Mouse (Mus musculus) CH12.LX (cell line): ENCODE data around the gene Sparcl1. TPM values are rescaled to one million over a fixed set of nuclear protein-coding genes. Genes with fewer than 3 reads are reported as not detected.

Experiments used
- DNase-seq: peaks from one replicate; pipeline ENCODE4 v3.0.0-alpha.2; 2013; ENCODE audit errors: extremely low read depth
- H3K27ac ChIP-seq: 2 replicates; pipeline ENCODE4 v1.5.1; 2012; ENCODE audit warnings: low read depth, mild to moderate bottlenecking, control low read depth, moderate library complexity; ENCODE audit not compliant: insufficient read depth
- H3K27me3 ChIP-seq: replicated peaks from 2 replicates; pipeline ENCODE3; 2012; ENCODE audit warnings: inconsistent platforms
- H3K36me3 ChIP-seq, 2 experiments: replicated peaks in 1 of 2; 2 replicates each; pipeline versions ENCODE3 to v1.6.1; 2012; ENCODE audit warnings: inconsistent platforms in 1 of 2, low read length in 1 of 2, mild to moderate bottlenecking in 1 of 2, mixed read lengths in 1 of 2, moderate library complexity in 1 of 2; ENCODE audit not compliant: control insufficient read depth in 1 of 2, insufficient read depth in 1 of 2
- H3K4me1 ChIP-seq, 2 experiments: 2 replicates each; pipeline ENCODE4 v1.6.1; 2012; ENCODE audit warnings: inconsistent platforms in 1 of 2, moderate library complexity in 1 of 2; ENCODE audit not compliant: insufficient read depth in 2 of 2, control insufficient read depth in 1 of 2
- H3K4me2 ChIP-seq: 2 replicates; pipeline ENCODE4 v1.6.1; 2012; ENCODE audit warnings: low read depth, mild to moderate bottlenecking, control low read depth; ENCODE audit not compliant: poor library complexity, insufficient read depth, severe bottlenecking
- H3K4me3 ChIP-seq, 3 experiments: fragments of 150-350 bp in 1 of 3; sonication (generic) in 1 of 3; replicated peaks in 1 of 3; 2 replicates each; pipeline versions ENCODE3 to v1.5.1; 2011 to 2012; ENCODE audit warnings: low read depth in 2 of 3, low read length in 2 of 3, mild to moderate bottlenecking in 2 of 3, moderate library complexity in 2 of 3, control low read depth in 1 of 3, improper control_type of control experiment in 1 of 3, inconsistent platforms in 1 of 3, mixed read lengths in 1 of 3; ENCODE audit not compliant: poor library complexity in 1 of 3
- H3K79me2 ChIP-seq: replicated peaks from 2 replicates; pipeline ENCODE4 v1.6.1; 2012; ENCODE audit warnings: mild to moderate bottlenecking, moderate library complexity; ENCODE audit not compliant: control insufficient read depth, poor library complexity, insufficient read depth, severe bottlenecking; ENCODE audit errors: extremely low read depth
- H3K9ac ChIP-seq: 2 replicates; pipeline ENCODE4 v1.6.1; 2012; ENCODE audit warnings: low read depth, mild to moderate bottlenecking, control low read depth, moderate library complexity; ENCODE audit not compliant: insufficient read depth
- H3K9me3 ChIP-seq: replicated peaks from 2 replicates; pipeline ENCODE3; 2012; ENCODE audit warnings: low read length, inconsistent platforms, mixed read lengths
- ELF1 ChIP-seq: IDR thresholded peaks from 2 replicates; pipeline ENCODE4 v1.6.1; 2014; ENCODE audit warnings: low read depth, mild to moderate bottlenecking, inconsistent platforms, low read length, improper control_type of control experiment
- ETS1 ChIP-seq: conservative IDR thresholded peaks from 2 replicates; pipeline ENCODE4 v1.6.1; 2012; ENCODE audit warnings: low read depth, mild to moderate bottlenecking, inconsistent platforms, low read length, improper control_type of control experiment, moderate library complexity
- IRF4 ChIP-seq: IDR thresholded peaks from 2 replicates; pipeline ENCODE4 v1.6.1; 2014; ENCODE audit warnings: low read depth, mild to moderate bottlenecking, inconsistent platforms, low read length, improper control_type of control experiment
- JUN ChIP-seq: IDR thresholded peaks from 2 replicates; pipeline ENCODE4 v1.6.1; 2011; ENCODE audit warnings: low read depth, mild to moderate bottlenecking, low read length, improper control_type of control experiment, moderate library complexity; ENCODE audit not compliant: insufficient read depth
- JUND ChIP-seq: conservative IDR thresholded peaks from 2 replicates; pipeline ENCODE4 v1.6.1; 2011; ENCODE audit warnings: low read depth, low read length, improper control_type of control experiment
- KAT2A ChIP-seq: IDR thresholded peaks from 2 replicates; pipeline ENCODE4 v1.6.1; 2012; ENCODE audit warnings: low read length, improper control_type of control experiment, inconsistent platforms; ENCODE audit not compliant: insufficient replicate concordance
- MXI1 ChIP-seq: IDR thresholded peaks from 2 replicates; pipeline ENCODE4 v1.6.1; 2011; ENCODE audit warnings: mild to moderate bottlenecking, low read depth, low read length, improper control_type of control experiment
- MYC ChIP-seq: IDR thresholded peaks from 2 replicates; pipeline ENCODE4 v1.6.1; 2011; ENCODE audit warnings: low read depth, mild to moderate bottlenecking, improper control_type of control experiment, low read length
- NRF1 ChIP-seq: IDR thresholded peaks from 2 replicates; pipeline ENCODE4 v1.6.1; 2014; ENCODE audit warnings: low read depth, mild to moderate bottlenecking, inconsistent platforms, low read length, improper control_type of control experiment, moderate library complexity
- PAX5 ChIP-seq: IDR thresholded peaks from 2 replicates; pipeline ENCODE4 v1.6.1; 2012; ENCODE audit warnings: low read length, inconsistent platforms, mixed read lengths
- POLR2A ChIP-seq: IDR thresholded peaks from 2 replicates; pipeline ENCODE4 v1.6.1; 2011; ENCODE audit warnings: low read depth, mild to moderate bottlenecking, improper control_type of control experiment, low read length
- RCOR1 ChIP-seq: conservative IDR thresholded peaks from 2 replicates; pipeline ENCODE4 v1.6.1; 2012; ENCODE audit warnings: low read depth, mild to moderate bottlenecking, inconsistent platforms, low read length, improper control_type of control experiment
- TBP ChIP-seq: conservative IDR thresholded peaks from 2 replicates; pipeline ENCODE4 v1.6.1; 2011; ENCODE audit warnings: low read depth, low read length, improper control_type of control experiment
- UBTF ChIP-seq: IDR thresholded peaks from 2 replicates; pipeline ENCODE4 v1.6.1; 2012; ENCODE audit warnings: low read depth, mild to moderate bottlenecking, inconsistent platforms, low read length, improper control_type of control experiment, moderate library complexity
- USF1 ChIP-seq: IDR thresholded peaks from 2 replicates; pipeline ENCODE4 v1.6.1; 2014; ENCODE audit warnings: low read depth, mild to moderate bottlenecking, inconsistent platforms, low read length, improper control_type of control experiment
- ZC3H11A ChIP-seq: IDR thresholded peaks from 2 replicates; pipeline ENCODE4 v1.6.1; 2012; ENCODE audit warnings: low read depth, mild to moderate bottlenecking, inconsistent platforms, low read length, improper control_type of control experiment
- dilution Hi-C: fragments of 300-500 bp; cut with MboI; formaldehyde crosslinking; loops from 2 replicates; pipeline ENCODE4 v1.14.3; 2020; ENCODE audit warnings: low sequenced_read_pairs; ENCODE audit not compliant: extremely low pct_unique_long_range_greater_than_20kb, extremely low pct_ligation_motif_present
- in situ Hi-C: fragments of 300-500 bp; cut with MboI; formaldehyde crosslinking; loops from 3 replicates; pipeline ENCODE4 v1.14.3; 2019; ENCODE audit warnings: low sequenced_read_pairs, low pct_ligation_motif_present, low pct_unique_long_range_greater_than_20kb, mixed read lengths
- polyA plus RNA-seq: library from polyadenylated mRNA; unstranded; fragments of >175 nt; gene quantifications from 2 replicates; pipeline ENCODE4 v1.2.1, GENCODE M21; 2012; ENCODE audit warnings: low read depth; ENCODE audit not compliant: insufficient read length
- total RNA-seq, 2 experiments: library from RNA; depleted of rRNA; stranded (reverse); fragments of 300-350 nt in 1 of 2; fragments of >200 nt in 1 of 2; gene quantifications; 2 replicates each; pipeline ENCODE4 v1.2.3; 2012 to 2014

Gene Sparcl1
- total and polyA plus RNA-seq, 3 experiments, result not detected

- no peaks in the 10 kb centered on the region for H3K27me3 ChIP-seq
- H3K4me3 ChIP-seq, result no peak overlapping the region
- H3K4me1 ChIP-seq, result peaks cover 0 to 14% of the 10 kb centered on the region in 2 experiments; a peak in 2 of 4 replicates
- dilution Hi-C loops (no loop called here), in situ Hi-C loops (loop anchor here (5.0 kb wide), 1 partner anchor 38 kb away; no protein-coding TSS in a partner anchor)
- no peaks in the 10 kb centered on the region for H3K79me2 ChIP-seq
- TF ChIP-seq NRF1, result no peak
- no peak for TF ChIP-seq KAT2A
- TF ChIP-seq USF1, result no peak
- no peak for TF ChIP-seq MXI1
- TF ChIP-seq JUND, result no peak
- no peak for TF ChIP-seq MYC
- no peak for TF ChIP-seq RCOR1
- TF ChIP-seq IRF4, result no peak
- H3K36me3 ChIP-seq, result no peaks in the 10 kb centered on the region
- no peak overlapping the region for H3K4me2 ChIP-seq
- DNase-seq, result no peak
- H3K9me3 ChIP-seq, result no peaks in the 10 kb centered on the region
- no peak overlapping the region for H3K27ac ChIP-seq
- no peak overlapping the region for H3K9ac ChIP-seq
Observed at GRCm38 (mm10) chr5:104035066-104035465, 78.5 kb downstream of the Sparcl1 start.

- dilution Hi-C loops, result no loop called here
- no peaks in the 10 kb centered on the region for H3K27me3 ChIP-seq
- peaks cover 0 to 14% of the 10 kb centered on the region in 2 experiments; a peak in 2 of 4 replicates for H3K4me1 ChIP-seq
- no peak for DNase-seq
- H3K9ac ChIP-seq, result no peak overlapping the region
- H3K36me3 ChIP-seq, result no peaks in the 10 kb centered on the region
- H3K79me2 ChIP-seq, result no peaks in the 10 kb centered on the region
- in situ Hi-C loops, result no loop called here
- no peak overlapping the region for H3K4me2 ChIP-seq
- no peak for TF ChIP-seq ELF1
- no peak for TF ChIP-seq UBTF
- TF ChIP-seq PAX5, result no peak
- TF ChIP-seq ETS1, result no peak
- TF ChIP-seq ZC3H11A, result no peak
- no peak for TF ChIP-seq TBP
- TF ChIP-seq POLR2A, result no peak
- no peak for TF ChIP-seq JUN
- H3K9me3 ChIP-seq, result no peaks in the 10 kb centered on the region
- H3K4me3 ChIP-seq, result no peak overlapping the region
- H3K27ac ChIP-seq, result no peak overlapping the region
Observed at GRCm38 (mm10) chr5:104032434-104033097, 81.0 kb downstream of the Sparcl1 start.

Other genes with a start within 250 kb of the Sparcl1 start
- gene Klhl8, start 202.5 kb downstream of the Sparcl1 start, total RNA-seq (2012; rRNA removed), result 10.1 and 15.6 TPM in 2 replicates
- gene Klhl8, start 202.5 kb downstream of the Sparcl1 start, total RNA-seq (2014; rRNA removed), result 5.4 and 5.7 TPM in 2 replicates
- 3.4 and 4.5 TPM in 2 replicates for gene Klhl8, start 202.5 kb downstream of the Sparcl1 start, polyA plus RNA-seq
- gene Hsd17b13, start 136.3 kb downstream of the Sparcl1 start, total RNA-seq (2012; rRNA removed), result 0.55 and 0.64 TPM in 2 replicates
- gene Hsd17b13, start 136.3 kb downstream of the Sparcl1 start, total RNA-seq (2014; rRNA removed), result 0.36 TPM in 1 of 2 replicates, not detected in the other
- gene Hsd17b13, start 136.3 kb downstream of the Sparcl1 start, polyA plus RNA-seq, result 0.23 and 0.37 TPM in 2 replicates
- 7.7 and 9.4 TPM in 2 replicates for gene Hsd17b11, start 91.8 kb downstream of the Sparcl1 start, total RNA-seq (2012; rRNA removed)
- gene Hsd17b11, start 91.8 kb downstream of the Sparcl1 start, total RNA-seq (2014; rRNA removed), result 15.3 and 17.3 TPM in 2 replicates
- 23.1 and 25.8 TPM in 2 replicates for gene Hsd17b11, start 91.8 kb downstream of the Sparcl1 start, polyA plus RNA-seq
- 58.5 and 63.8 TPM in 2 replicates for gene Nudt9, start 67.4 kb downstream of the Sparcl1 start, total RNA-seq (2012; rRNA removed)
- 63.5 and 65.3 TPM in 2 replicates for gene Nudt9, start 67.4 kb downstream of the Sparcl1 start, total RNA-seq (2014; rRNA removed)
- gene Nudt9, start 67.4 kb downstream of the Sparcl1 start, polyA plus RNA-seq, result 83.8 and 92.8 TPM in 2 replicates
- gene Gm17660, start 36.1 kb downstream of the Sparcl1 start, total RNA-seq (2012; rRNA removed), result not detected in 2 replicates
- not detected in 2 replicates for gene Gm17660, start 36.1 kb downstream of the Sparcl1 start, total RNA-seq (2014; rRNA removed)
- not detected in 2 replicates for gene Gm17660, start 36.1 kb downstream of the Sparcl1 start, polyA plus RNA-seq
- not detected in 2 replicates for gene Dspp, start 57.0 kb upstream of the Sparcl1 start, total RNA-seq (2012; rRNA removed)
- gene Dspp, start 57.0 kb upstream of the Sparcl1 start, total RNA-seq (2014; rRNA removed), result not detected in 2 replicates
- gene Dspp, start 57.0 kb upstream of the Sparcl1 start, polyA plus RNA-seq, result not detected in 2 replicates
- gene Dmp1, start 88.9 kb upstream of the Sparcl1 start, total RNA-seq (2012; rRNA removed), result 0.08 TPM in 1 of 2 replicates, not detected in the other
- 0.12 and 0.14 TPM in 2 replicates for gene Dmp1, start 88.9 kb upstream of the Sparcl1 start, total RNA-seq (2014; rRNA removed)
- gene Dmp1, start 88.9 kb upstream of the Sparcl1 start, polyA plus RNA-seq, result 0.84 and 0.93 TPM in 2 replicates
- not detected in 2 replicates for gene Ibsp, start 185.4 kb upstream of the Sparcl1 start, total RNA-seq (2012; rRNA removed)
- not detected in 2 replicates for gene Ibsp, start 185.4 kb upstream of the Sparcl1 start, total RNA-seq (2014; rRNA removed)
- gene Ibsp, start 185.4 kb upstream of the Sparcl1 start, polyA plus RNA-seq, result not detected in 2 replicates
- not detected in 2 replicates for gene Mepe, start 211.6 kb upstream of the Sparcl1 start, total RNA-seq (2012; rRNA removed)
- gene Mepe, start 211.6 kb upstream of the Sparcl1 start, total RNA-seq (2014; rRNA removed), result not detected in 2 replicates
- not detected in 2 replicates for gene Mepe, start 211.6 kb upstream of the Sparcl1 start, polyA plus RNA-seq